Mouse (Mus musculus) midbrain, embryonic 15.5 days (tissue): ENCODE measurements at regions not wholly inside any gene's neighbourhood (a gene's known extent, or its start where the extent isn't known, plus 50 kb on each side); places are given as distances from the start of the nearest gene placed in this dataset.

Experiments used
- ATAC-seq: fragments of 200-750 bp; cut with Nextera tagmentation; replicated peaks from 2 replicates; pipeline ENCODE4 v1.8.0; 2017; ENCODE audit warnings: moderate TSS enrichment
- H3K27ac ChIP-seq: fragments of 300-500 bp; sonication (generic); 2 replicates; pipeline ENCODE4 v1.5.1; 2015; ENCODE audit warnings: mild to moderate bottlenecking, inconsistent platforms
- H3K27me3 ChIP-seq: fragments of 300-500 bp; sonication (generic); replicated peaks from 2 replicates; pipeline ENCODE4 v1.6.1; 2015; ENCODE audit warnings: inconsistent platforms
- H3K36me3 ChIP-seq: fragments of 300-500 bp; sonication (generic); replicated peaks from 2 replicates; pipeline ENCODE4 v1.6.1; 2015; ENCODE audit warnings: inconsistent platforms
- H3K4me1 ChIP-seq: fragments of 300-500 bp; sonication (generic); 2 replicates; pipeline ENCODE4 v1.6.1; 2015; ENCODE audit warnings: inconsistent platforms
- H3K4me2 ChIP-seq: fragments of 300-500 bp; sonication (generic); 2 replicates; pipeline ENCODE4 v1.6.1; 2015; ENCODE audit warnings: inconsistent platforms, mild to moderate bottlenecking, moderate library complexity
- H3K4me3 ChIP-seq: fragments of 300-500 bp; sonication (generic); 2 replicates; pipeline ENCODE4 v1.5.1; 2015; ENCODE audit warnings: mild to moderate bottlenecking, inconsistent platforms
- H3K9ac ChIP-seq: fragments of 300-500 bp; sonication (generic); 2 replicates; pipeline ENCODE4 v1.6.1; 2015; ENCODE audit warnings: mild to moderate bottlenecking, inconsistent platforms
- H3K9me3 ChIP-seq: fragments of 300-500 bp; sonication (generic); 2 replicates; pipeline ENCODE4 v1.6.1; 2016; ENCODE audit warnings: inconsistent platforms
- WGBS: fragments of 180-500 bp; shearing (Covaris S2); methylation state at CpG from one replicate; pipeline ENCODE4 v1.1.7; 2015; ENCODE audit warnings: mixed read lengths; 5-methylcytosine and 5-hydroxymethylcytosine counted together

DNA sequence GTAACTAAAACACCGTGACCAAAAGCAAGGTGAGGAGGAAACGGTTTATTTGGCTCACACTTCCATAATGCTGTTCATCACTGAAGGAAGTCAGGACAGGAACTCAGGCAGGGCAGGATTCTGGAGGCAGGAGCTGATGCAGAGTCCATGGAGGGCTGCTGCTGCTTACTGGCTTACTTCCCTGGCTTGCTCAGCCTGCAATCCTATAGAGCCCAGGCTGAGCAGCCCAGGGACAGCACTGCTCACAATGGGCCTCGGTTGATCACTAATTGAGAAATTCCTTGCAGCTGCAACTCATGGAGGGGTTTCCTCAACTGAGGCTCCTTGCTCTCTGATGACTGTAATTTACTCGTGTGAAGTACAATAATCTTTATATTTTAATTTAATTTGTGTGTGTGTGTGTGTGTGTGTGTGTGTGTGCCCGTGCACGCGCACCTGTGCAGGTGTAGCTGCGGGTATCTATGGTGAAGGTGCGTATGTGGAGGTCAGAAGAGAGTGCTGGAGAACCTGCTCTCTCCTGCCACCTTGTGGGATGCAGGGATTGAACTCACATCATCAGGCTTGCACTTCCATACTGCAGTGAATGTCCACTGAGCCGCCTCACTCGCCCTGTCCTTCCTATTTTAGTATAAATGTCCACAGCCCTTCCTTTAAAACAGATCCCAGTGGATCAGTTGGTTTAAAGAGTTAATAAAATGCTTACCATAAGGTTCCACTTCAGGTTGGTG is 886.6 kb upstream of the Car8 start:
- ATAC-seq, result peak; percentile 78
- 44% methylated on average over 11 of the region's 11 CpGs for WGBS
- Histone ChIP-seq H3K27me3 (no peaks in the 10 kb centered on the region), H3K4me3 (no peak overlapping the region), H3K36me3 (no peaks in the 10 kb centered on the region), H3K27ac (no peak overlapping the region), H3K4me2 (no peak overlapping the region), H3K9ac (no peak overlapping the region), H3K4me1 (no peaks in the 10 kb centered on the region), H3K9me3 (no peaks in the 10 kb centered on the region)

DNA sequence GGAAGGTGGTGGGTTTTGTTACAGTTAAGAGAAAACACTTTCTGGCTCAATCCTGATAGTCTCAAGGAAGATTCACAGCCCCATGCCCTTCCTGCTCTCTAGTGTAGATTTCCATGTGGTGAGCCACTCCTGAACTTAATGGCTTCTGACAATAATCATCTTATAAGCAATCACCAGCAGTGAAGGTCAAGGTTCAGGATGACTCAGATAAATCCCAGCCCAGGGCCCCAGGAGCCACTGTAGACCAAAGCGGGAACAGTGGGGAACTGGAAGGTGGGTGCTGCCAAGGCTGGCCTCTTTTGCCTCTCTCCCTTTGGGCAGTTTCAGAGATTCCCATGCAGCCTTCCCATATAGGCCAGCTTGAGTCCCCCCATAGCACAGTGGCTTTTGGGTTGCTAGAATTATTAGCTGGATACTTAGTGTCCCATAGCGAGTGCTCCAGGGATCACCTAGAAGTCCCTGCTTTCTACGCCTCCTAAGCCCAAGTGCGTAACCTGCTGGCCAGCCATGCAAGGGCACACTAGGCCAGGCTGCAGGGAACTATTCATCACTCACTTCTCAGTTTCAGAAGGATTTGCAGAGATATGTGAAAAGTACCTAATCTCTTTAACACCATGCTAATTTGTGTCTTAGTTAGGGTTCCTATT is 885.9 kb upstream of the Car8 start:
- Histone ChIP-seq H3K4me2 (no peak overlapping the region), H3K27ac (no peak overlapping the region), H3K4me3 (no peak overlapping the region), H3K9ac (no peak overlapping the region), H3K9me3 (no peaks in the 10 kb centered on the region), H3K36me3 (no peaks in the 10 kb centered on the region), H3K27me3 (no peaks in the 10 kb centered on the region), H3K4me1 (no peaks in the 10 kb centered on the region)
- 93% methylated on average over 4 of the region's 4 CpGs for WGBS
- no peak for ATAC-seq

DNA sequence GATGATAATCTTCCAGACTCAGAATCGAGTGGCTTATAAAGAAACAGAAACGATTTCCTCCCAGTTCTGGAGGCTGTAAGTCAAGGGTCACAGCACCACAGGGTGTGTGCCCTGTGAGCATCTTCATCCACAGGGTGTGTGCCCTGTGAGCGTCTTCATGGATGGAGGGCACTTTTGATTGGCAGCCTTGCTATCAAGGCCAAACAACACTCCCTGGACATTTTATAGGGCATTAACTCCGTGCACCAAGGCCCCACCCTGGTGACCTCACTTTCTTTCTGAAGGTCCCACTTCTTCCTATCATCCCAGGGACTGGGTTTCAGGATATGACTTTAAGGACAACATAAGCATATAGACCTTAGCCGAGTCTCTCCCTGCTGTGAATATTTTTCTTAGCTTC is 885.3 kb upstream of the Car8 start:
- Histone ChIP-seq H3K27me3 (no peaks in the 10 kb centered on the region), H3K4me1 (no peaks in the 10 kb centered on the region), H3K27ac (no peak overlapping the region), H3K9me3 (no peaks in the 10 kb centered on the region), H3K9ac (no peak overlapping the region), H3K36me3 (no peaks in the 10 kb centered on the region), H3K4me3 (no peak overlapping the region), H3K4me2 (no peak overlapping the region)
- no peak for ATAC-seq
- 67% methylated on average over 5 of the region's 5 CpGs for WGBS

DNA sequence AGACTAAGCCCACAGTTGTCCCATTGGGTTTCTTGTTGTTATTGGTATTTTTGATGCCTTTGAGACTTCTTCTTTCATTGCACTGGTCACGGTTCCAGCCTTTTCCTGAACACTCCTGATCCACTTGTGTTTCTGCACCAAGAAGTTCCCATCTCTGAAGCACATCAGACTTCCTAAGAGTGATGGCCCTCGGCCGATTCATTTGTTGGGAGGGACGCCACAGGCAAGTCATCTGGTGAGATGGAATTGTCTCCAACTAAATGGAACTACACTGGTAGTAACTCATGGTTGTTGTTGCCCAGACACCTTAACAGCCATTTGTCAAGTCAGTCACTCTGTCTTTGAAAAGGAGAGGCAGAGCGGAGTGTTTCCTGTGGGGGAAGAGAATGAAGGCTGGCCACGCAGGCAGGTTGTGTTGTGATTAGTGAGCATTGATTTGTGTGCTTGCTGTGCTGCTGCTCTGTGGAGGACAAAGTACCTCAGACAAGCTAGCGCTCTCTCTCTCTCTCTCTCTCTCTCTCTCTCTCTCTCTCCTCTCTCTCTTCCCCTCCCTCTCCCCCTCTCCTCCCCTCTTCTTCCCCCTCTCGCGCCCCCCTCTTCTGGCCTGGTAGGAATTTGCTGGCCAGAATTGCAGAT is 884.7 kb upstream of the Car8 start:
- no peak overlapping the region for H3K9ac ChIP-seq
- WGBS, result 79% methylated on average over 9 of the region's 9 CpGs
- 0 out of 2 replicates have a peak, but pooled peaks have one; percentile 28 for ATAC-seq
- no peak overlapping the region for H3K4me2 ChIP-seq
- no peaks in the 10 kb centered on the region for H3K36me3 ChIP-seq
- H3K4me1 ChIP-seq, result no peaks in the 10 kb centered on the region
- H3K9me3 ChIP-seq, result no peaks in the 10 kb centered on the region
- no peak overlapping the region for H3K27ac ChIP-seq
- no peaks in the 10 kb centered on the region for H3K27me3 ChIP-seq
- no peak overlapping the region for H3K4me3 ChIP-seq

DNA sequence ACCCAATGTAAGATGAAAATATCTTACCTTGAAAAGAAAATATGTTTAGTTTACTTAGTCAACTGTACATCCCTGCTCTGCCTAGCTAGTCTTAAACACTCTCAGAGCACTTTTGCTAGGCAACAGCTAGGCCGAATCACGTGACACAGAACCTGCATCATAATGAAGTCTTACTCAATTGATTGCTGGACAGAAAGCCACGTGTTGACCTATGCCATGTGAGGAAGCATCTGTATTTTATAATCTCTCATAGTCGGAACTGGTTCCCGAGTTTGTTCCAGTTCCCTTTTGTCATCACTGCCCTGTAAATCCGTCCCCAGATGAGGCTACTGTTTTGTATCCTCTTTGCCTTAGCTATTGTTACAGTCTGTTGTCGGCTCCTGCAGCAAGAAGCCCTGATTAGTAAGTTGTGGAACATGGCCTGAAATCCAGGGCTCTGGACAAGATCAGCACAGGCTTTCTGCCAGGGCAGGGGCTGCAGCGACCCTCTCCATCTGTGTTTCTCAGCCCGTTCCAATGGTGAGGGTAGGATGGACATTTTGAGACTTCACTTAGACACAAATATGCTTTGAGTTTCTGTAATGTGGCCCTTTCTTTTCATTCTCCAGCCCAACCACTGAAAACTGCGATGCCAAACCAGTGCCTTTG is 883.9 kb upstream of the Car8 start:
- Histone ChIP-seq H3K4me3 (no peak overlapping the region), H3K9me3 (no peaks in the 10 kb centered on the region), H3K4me2 (no peak overlapping the region), H3K36me3 (no peaks in the 10 kb centered on the region), H3K9ac (no peak overlapping the region), H3K27ac (no peak overlapping the region), H3K4me1 (peaks cover 3% of the 10 kb centered on the region; the same call in 1 of the 2 replicates), H3K27me3 (no peaks in the 10 kb centered on the region)
- 71% methylated on average over 10 of the region's 10 CpGs for WGBS
- no peak for ATAC-seq

DNA sequence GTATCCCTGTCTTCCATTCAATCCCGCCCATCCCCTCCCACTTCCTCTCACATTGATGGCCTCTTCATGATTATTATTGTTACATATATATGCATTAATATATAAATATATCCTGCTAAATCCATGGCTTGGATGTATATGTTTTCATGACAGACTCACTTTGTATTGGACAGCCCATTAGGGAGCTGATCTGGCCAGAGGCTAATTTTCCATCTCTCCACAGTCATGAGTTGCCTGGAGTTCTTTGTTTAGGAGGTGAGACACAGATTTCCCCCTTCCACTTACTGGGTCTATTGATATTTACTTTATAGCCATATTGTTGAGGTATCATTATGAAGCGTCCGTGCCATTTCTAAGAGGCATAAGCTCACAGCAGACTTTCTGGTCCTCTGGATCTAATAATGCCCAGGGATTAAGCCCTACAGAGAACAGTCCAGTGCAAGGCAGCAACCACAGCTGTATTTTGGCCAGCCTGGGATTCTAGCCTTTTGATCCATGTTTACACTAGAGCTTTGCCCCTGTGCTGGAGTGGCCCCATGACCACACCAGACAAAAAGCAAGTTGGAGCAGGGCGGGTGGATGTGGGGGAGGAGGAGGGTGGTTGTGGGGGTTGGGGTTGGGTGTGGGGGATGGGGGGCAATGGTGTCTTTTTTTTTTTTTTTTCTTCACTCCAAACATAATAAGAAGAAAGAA is 878.3 kb upstream of the Car8 start:
- Histone ChIP-seq H3K9ac (no peak overlapping the region), H3K9me3 (no peaks in the 10 kb centered on the region), H3K36me3 (no peaks in the 10 kb centered on the region), H3K4me3 (no peak overlapping the region), H3K4me2 (no peak overlapping the region), H3K27ac (no peak overlapping the region), H3K27me3 (no peaks in the 10 kb centered on the region; the same call in 1 of the 2 replicates), H3K4me1 (peaks cover 7% of the 10 kb centered on the region; the same call in 1 of the 2 replicates)
- 0 out of 2 replicates have a peak, but pooled peaks have one; percentile 65 for ATAC-seq
- 32% methylated on average over 4 of the region's 4 CpGs for WGBS

DNA sequence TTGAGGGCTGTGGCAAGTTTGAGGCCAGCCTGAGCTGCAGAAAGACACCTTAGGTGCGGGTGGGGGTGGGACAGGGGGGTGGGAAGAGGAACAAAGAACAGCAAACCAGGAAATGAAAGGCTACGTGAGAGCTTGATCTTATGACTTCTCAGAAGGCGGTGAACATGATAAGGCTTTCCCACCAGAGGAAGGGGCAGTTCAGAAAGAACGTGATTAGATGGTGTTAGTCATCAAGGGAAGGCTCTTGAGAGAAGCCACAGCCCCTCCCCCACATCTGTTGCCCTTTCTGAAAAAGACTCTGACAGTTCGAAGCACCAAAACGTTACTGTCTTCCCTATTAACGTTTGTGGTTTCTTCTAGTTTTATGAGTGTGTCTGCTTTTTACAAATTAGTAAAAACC is 877.0 kb upstream of the Car8 start:
- no peak overlapping the region for H3K4me2 ChIP-seq
- no peak overlapping the region for H3K9ac ChIP-seq
- H3K4me3 ChIP-seq, result no peak overlapping the region
- no peaks in the 10 kb centered on the region; the same call in 1 of the 2 replicates for H3K27me3 ChIP-seq
- WGBS, result 36% methylated on average over 7 of the region's 7 CpGs
- peaks cover 7% of the 10 kb centered on the region; the same call in 1 of the 2 replicates for H3K4me1 ChIP-seq
- no peaks in the 10 kb centered on the region for H3K36me3 ChIP-seq
- no peaks in the 10 kb centered on the region for H3K9me3 ChIP-seq
- H3K27ac ChIP-seq, result no peak overlapping the region
- ATAC-seq, result no peak

DNA sequence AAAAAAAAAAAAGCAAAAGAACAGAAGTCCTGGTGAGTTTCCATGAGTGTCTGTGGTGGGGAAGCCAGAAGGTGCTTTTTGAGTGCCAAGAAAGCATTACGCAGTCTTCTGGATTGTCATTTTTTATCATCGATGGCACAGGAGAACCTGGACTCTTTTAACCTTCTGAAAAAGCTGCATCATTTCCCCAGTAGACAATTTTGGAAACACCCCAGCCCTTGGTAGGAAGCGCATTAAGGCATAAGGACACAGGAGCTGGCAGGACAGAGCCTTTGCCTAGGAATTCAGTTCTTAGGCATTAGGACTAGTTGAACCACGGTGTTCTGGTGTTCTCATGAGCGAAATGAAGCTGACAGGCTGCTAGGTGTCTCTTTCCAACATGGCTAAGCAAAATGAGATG is 875.1 kb upstream of the Car8 start:
- no peak for ATAC-seq
- Histone ChIP-seq H3K9ac (no peak overlapping the region), H3K27ac (no peak overlapping the region), H3K27me3 (no peaks in the 10 kb centered on the region; the same call in 1 of the 2 replicates), H3K4me3 (no peak overlapping the region), H3K4me1 (peaks cover 7% of the 10 kb centered on the region; the same call in 1 of the 2 replicates), H3K9me3 (no peaks in the 10 kb centered on the region), H3K36me3 (no peaks in the 10 kb centered on the region), H3K4me2 (no peak overlapping the region)
- WGBS, result 91% methylated on average over 5 of the region's 5 CpGs

DNA sequence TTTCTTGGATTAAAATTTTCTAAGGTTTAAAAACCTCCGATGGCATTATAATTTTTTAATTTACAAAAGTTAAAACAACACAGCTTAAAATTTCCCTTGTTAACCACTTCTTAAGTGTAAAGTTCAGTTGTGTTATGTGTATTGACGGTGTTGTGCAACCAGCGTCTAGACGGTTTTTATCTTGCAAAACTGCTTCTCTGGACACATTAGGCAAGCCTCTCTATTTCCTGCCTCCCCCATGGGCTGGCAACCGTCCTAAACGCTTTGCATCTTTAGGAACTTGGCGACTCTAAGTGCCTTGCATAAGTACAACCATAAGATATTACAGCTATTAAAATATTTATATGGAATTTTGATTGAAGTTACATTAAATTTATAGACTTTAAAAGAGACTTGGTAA is 871.5 kb upstream of the Car8 start:
- H3K4me1 ChIP-seq, result no peaks in the 10 kb centered on the region
- H3K9me3 ChIP-seq, result no peaks in the 10 kb centered on the region
- H3K27ac ChIP-seq, result no peak overlapping the region
- no peak overlapping the region for H3K4me2 ChIP-seq
- H3K4me3 ChIP-seq, result no peak overlapping the region
- H3K27me3 ChIP-seq, result no peaks in the 10 kb centered on the region; the same call in 1 of the 2 replicates
- H3K9ac ChIP-seq, result no peak overlapping the region
- no peak for ATAC-seq
- 84% methylated on average over 7 of the region's 7 CpGs for WGBS
- H3K36me3 ChIP-seq, result no peaks in the 10 kb centered on the region

DNA sequence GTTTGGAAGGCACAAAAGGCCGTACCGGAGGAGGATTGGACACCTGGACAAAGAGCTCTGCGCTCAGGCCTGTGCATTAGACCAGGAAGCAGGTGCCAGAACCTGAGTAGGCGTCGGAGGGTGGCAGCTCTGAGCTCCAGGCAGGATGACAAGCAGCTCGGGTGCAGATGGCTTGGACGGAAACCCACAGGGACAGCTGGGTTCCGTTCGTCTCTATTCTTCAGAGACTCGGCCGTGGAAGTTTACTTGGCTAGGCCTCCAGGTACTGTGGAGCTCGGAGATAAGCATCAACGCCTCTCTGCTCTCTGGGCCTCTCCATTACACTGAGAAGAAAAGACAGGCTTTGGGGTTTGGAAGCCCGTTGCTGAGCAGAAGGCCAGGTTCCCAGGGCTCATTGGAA is 868.5 kb upstream of the Car8 start:
- Histone ChIP-seq H3K9me3 (no peaks in the 10 kb centered on the region), H3K9ac (no peak overlapping the region), H3K36me3 (no peaks in the 10 kb centered on the region), H3K27ac (no peak overlapping the region), H3K4me1 (peaks cover 5% of the 10 kb centered on the region; the same call in 1 of the 2 replicates), H3K4me2 (no peak overlapping the region), H3K4me3 (no peak overlapping the region), H3K27me3 (no peaks in the 10 kb centered on the region)
- WGBS, result 90% methylated on average over 14 of the region's 14 CpGs
- ATAC-seq, result no peak

DNA sequence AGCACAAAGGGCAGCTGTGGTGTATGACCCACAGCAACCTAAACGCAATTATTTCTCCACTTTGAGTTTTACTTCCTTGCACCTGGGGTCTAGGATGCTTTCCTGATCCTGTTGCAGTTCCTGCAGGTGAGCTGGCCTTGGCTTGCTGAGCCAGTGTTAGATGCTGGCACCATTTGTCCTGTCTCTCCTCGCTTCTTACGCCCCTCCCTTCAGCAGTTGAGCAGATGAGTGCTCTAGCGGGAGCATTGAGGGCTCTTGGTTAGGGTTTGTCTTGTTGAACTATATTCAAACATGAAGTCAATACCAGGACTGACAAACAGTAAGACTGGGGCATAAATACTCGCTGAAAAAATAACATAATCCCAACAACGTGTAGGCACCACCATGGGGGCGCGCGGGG is 867.9 kb upstream of the Car8 start:
- ATAC-seq, result no peak
- Histone ChIP-seq H3K36me3 (no peaks in the 10 kb centered on the region), H3K4me2 (no peak overlapping the region), H3K4me1 (peaks cover 5% of the 10 kb centered on the region; the same call in 1 of the 2 replicates), H3K9ac (no peak overlapping the region), H3K4me3 (no peak overlapping the region), H3K9me3 (no peaks in the 10 kb centered on the region), H3K27ac (no peak overlapping the region), H3K27me3 (no peaks in the 10 kb centered on the region)
- WGBS, result 88% methylated on average over 9 of the region's 9 CpGs

DNA sequence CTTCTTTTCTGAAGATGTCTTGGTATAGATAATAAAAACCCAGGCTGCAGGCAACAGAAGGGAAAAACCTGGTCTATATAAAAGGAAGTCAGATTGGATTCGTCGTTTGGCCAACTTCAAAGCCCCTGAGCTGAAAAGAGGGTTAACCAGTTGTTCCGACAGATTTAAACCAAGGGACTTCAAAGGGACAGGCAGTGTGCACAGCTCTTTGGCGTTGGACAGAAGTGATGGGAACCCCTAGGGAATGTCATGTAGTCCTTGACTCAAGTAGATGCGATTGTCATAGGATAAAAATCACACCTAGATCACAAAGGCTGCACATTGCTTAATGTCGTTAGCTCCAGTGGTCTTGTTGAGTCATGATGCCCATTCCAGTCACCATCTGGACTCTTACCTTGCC is 865.8 kb upstream of the Car8 start:
- Histone ChIP-seq H3K9me3 (no peaks in the 10 kb centered on the region), H3K36me3 (no peaks in the 10 kb centered on the region), H3K4me3 (no peak overlapping the region), H3K27ac (no peak overlapping the region), H3K4me1 (peaks cover 5% of the 10 kb centered on the region; the same call in 1 of the 2 replicates), H3K27me3 (no peaks in the 10 kb centered on the region), H3K9ac (no peak overlapping the region), H3K4me2 (no peak overlapping the region)
- ATAC-seq, result peak; percentile 66
- WGBS, result 30% methylated on average over 6 of the region's 6 CpGs
